Mouse (Mus musculus): ENCODE results near the gene Apoo. TPM values are rescaled to one million over a fixed set of nuclear protein-coding genes. Genes with fewer than 3 reads are reported as not detected.
A peak's percentile ranks its signal among the peaks of the same experiment; 100 is the strongest.
"Not testable (repeated sequence)": the region's sequence is repeated elsewhere in the genome, so short reads cannot be mapped to it uniquely, and the experiment has no call there.

The Apoo gene
- polyA plus RNA-seq (2012; rRNA removed), result 10.7 and 11.7 TPM in 2 replicates

- peak; percentile 71 for DNase-seq (ENCODE audit: low read depth)
These were observed at the start of gene Apoo, which contains the start of gene Fam90a1b for GRCm38 (mm10) chrX:94366670-94367241. Gene Apoo (plus strand): TSS chrX:94367117. Gene Fam90a1b (minus strand): TSS chrX:94366777.

DNA sequence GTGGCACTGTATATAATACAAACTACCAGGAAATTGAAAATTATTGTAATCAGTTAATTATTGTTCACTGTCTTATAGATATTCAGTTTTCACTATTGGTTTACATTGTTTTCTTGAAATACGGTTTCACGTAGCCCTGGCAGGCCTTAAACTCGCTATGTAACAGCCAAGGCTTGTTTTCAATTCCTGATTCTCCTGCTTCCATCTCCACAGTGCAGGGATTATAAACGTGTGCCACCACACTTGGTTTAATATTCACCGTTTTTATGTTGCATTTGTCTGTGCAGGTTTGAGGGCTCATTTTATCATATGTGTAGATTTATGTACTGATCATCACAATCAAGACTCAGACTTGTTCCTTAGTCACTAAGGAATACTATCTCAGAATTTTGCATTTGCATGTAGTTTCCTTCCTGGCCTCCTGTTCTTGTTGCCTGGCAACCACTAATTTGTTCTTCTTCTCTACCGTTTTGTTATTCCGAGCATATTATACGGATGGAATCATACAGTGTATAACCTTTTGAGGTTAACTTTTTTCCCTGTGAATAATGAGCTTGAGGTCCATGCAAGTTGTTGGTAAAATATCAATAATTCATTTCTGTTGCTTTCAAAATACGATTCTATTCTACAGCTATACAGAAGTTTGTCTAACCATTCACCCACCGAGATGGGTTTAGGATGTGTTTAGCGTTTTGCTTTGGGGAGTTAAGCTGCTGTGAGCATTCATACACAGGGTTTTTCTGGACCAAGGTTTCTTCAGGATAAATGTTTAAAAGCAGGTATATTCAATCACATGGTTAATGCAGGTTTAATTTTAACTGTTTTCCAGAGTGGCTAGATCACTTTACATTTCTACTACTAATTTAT, 45.6 kb upstream of the Apoo start:
- no peak for DNase-seq (ENCODE audit: low read depth)

GRCm38 (mm10) chrX:94343638-94344037, 23.3 kb upstream of the Apoo start:
- DNase-seq (ENCODE audit: low read depth), result not testable (repeated sequence)

- DNase-seq (ENCODE audit: low read depth), result no peak
These were observed 1.5 kb upstream of the Apoo start for GRCm38 (mm10) chrX:94365381-94365925.

DNA sequence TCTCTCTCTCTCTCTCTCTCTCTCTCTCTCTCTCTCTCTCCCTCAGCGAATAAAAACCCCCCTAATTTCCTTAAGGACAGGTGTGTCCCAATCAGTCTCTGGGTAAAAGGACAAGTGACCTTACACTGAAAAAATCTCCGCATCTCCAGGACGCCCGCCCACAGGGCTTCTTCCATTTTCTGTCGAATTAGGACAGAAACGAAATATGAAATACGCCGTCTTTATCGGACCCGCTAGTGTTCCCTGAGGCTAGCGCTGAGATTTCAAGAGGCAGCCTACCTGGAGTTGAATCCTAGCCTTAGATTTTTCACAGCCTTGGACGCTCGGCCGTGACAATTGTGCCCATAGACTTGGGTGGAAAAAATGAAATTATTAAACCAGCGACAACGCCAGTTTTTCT, 888 bp upstream of the Apoo start:
- no peak for DNase-seq (ENCODE audit: low read depth)

GRCm38 (mm10) chrX:94367248-94367647, 331 bp downstream of the Apoo start:
- DNase-seq (ENCODE audit: low read depth), result no peak

DNA sequence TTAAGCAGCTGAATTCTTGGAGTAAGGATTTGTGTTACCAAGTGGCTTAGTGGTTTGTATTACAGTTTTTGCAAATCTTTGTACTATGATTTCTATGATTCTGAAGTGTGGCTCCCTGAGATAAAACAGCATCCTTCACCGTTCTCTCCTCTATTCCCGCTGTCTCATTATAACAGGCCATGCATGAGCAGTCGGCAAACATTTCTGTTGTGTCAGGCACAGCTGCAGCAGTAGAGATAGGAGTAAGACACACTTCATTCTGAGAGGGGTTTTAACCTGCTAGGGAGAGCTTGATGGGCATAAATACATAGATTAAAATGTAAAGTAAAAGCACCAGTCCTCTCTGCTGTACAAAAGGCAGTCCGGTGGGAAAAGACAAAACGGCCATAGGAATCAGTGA, 11.8 kb downstream of the Apoo start:
- no peak for DNase-seq (ENCODE audit: low read depth)

- DNase-seq (ENCODE audit: low read depth), result no peak
These were observed 42.1 kb downstream of the Apoo start for GRCm38 (mm10) chrX:94408975-94409374.

GRCm38 (mm10) chrX:94420210-94420609, 53.3 kb downstream of the Apoo start:
- DNase-seq (ENCODE audit: low read depth), result no peak

DNA sequence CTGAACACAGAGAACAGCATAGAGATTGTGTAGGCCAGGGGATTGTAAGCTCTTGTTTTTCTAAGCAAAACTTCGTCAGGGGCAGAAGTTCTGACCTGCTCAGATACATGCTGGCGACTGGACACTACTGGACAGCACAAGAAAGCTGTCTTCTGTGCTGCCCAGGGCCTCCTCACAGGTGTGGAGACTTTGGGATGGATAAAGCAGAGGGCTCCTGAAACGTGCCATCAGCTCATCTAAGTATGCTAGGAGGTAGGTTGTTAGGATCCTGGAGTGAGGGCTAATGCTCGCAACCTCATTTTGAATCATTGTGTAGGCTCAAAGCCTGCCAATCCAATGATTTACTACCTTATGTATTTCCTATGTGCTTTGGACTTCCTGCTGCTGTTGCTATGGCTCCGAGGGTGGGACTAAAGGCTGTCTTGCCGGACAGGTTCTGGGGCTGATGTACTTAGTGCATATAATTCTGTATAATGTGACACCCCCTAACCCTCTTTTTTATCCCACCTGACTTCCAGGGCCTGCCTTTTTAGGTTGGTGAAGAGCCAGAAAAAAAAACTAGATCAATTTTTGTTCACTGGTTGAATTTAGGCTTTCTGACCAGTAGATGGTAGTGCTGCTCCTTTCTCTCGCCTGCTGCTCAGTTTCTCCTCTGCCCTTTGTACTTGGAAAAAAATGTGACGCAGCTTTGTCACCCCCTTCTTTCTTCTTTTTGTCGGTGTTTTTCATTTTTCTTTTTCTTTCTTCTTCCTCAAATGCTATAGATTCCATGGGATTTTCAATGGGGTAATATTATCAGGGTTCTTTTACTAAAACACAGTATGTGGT, 64.8 kb downstream of the Apoo start:
- DNase-seq (ENCODE audit: low read depth), result no peak

GRCm38 (mm10) chrX:94445427-94445826, 78.5 kb downstream of the Apoo start:
- not testable (repeated sequence) for DNase-seq (ENCODE audit: low read depth)

GRCm38 (mm10) chrX:94446021-94446420, 79.1 kb downstream of the Apoo start:
- not testable (repeated sequence) for DNase-seq (ENCODE audit: low read depth)

DNA sequence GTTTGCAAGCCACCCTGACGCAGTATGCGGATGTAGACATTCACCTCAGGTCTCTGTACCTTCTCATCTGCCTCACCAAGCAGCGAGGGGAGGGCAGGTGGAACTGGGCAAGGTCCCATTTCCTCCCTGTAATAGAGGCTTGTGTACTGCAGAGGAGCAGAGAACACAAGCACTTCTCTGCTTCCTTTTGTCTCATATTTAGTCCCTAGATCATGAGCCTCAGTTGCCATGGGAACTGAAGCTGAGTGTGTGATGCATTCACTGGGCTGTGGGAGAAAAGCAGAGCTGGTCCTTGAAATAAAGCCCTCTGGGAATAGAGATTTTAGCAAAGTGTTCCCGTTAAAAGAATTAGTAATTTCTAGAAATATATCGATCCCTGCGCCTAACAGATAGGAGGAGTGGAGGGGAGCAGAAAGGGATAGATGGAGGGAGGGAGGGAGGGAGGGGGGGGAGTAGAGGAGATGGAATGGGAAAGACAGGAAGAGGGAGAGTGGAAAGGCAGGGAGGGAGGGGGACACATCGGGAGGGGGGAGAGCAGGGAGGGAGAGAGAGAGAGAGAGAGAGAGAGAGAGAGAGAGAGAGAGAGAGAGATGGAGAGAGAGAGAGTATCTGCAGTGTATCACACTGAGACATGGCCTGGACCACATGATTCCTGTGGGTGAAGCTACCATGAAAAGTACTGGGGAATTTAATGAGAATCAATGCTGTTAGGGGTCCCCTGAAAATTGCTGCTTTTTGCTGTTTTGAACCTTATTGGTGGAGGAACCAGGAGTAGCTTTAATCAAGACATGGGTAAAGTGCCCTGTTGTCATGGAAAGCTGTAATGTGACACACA, 83.3 kb downstream of the Apoo start:
- not testable (repeated sequence) for DNase-seq (ENCODE audit: low read depth)

GRCm38 (mm10) chrX:94459346-94459745, 92.4 kb downstream of the Apoo start:
- DNase-seq (ENCODE audit: low read depth), result no peak

DNA sequence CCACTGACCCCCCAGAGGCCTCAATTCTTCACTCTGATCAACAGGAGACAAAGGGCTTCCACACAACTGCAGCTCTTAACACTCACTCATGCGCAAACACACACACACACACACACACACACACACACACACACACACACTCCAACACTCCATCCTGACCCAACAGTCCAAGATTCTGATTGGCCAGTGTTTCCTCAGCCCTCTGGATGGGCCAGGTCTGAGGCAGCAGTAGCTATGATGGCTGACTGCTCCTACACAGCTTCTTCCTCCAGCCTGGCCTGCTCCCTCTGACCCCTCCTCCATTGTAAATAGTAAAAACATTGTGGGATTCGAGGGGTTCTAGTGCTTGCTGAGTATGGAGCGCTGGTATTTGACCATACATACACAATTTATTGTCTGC, 94.6 kb downstream of the Apoo start:
- DNase-seq (ENCODE audit: low read depth), result not testable (repeated sequence)

GRCm38 (mm10) chrX:94462604-94463429, 95.9 kb downstream of the Apoo start:
- not testable (repeated sequence) for DNase-seq (ENCODE audit: low read depth)

Measured in gonadal fat pad, adult 2 months (tissue).